Mouse (Mus musculus) limb, embryonic 10.5 days (tissue): ENCODE measurements around the gene Htatip2. TPM values are rescaled to one million over a fixed set of nuclear protein-coding genes. Genes with fewer than 3 reads are reported as not detected.

Experiments used
- DNase-seq: peaks from one replicate; pipeline ENCODE4 v3.0.0-alpha.2; 2017; ENCODE audit warnings: low spot score
- H3K27ac ChIP-seq: fragments of 300-500 bp; sonication (generic); 2 replicates; pipeline ENCODE4 v1.5.1; 2016; ENCODE audit warnings: mild to moderate bottlenecking
- H3K27me3 ChIP-seq: fragments of 300-500 bp; sonication (generic); 2 replicates; pipeline ENCODE4 v1.6.1; 2016; ENCODE audit warnings: low read depth, mild to moderate bottlenecking; ENCODE audit not compliant: poor library complexity, severe bottlenecking
- H3K36me3 ChIP-seq: fragments of 300-500 bp; sonication (generic); 2 replicates; pipeline ENCODE4 v1.6.1; 2016; ENCODE audit warnings: mild to moderate bottlenecking, moderate library complexity
- H3K4me1 ChIP-seq: fragments of 300-500 bp; sonication (generic); 2 replicates; pipeline ENCODE4 v1.6.1; 2016
- H3K4me3 ChIP-seq: fragments of 300-500 bp; sonication (generic); 2 replicates; pipeline ENCODE4 v1.5.1; 2016; ENCODE audit warnings: mild to moderate bottlenecking, moderate library complexity
- H3K9me3 ChIP-seq: fragments of 300-500 bp; sonication (generic); replicated peaks from 2 replicates; pipeline ENCODE4 v1.6.1; 2016; ENCODE audit warnings: mild to moderate bottlenecking
- WGBS: fragments of 180-500 bp; shearing (Covaris S2); methylation state at CpG from one replicate; pipeline ENCODE4 v1.1.7; 2016; 5-methylcytosine and 5-hydroxymethylcytosine counted together
- polyA plus RNA-seq: library from polyadenylated mRNA; unstranded; fragments of >200 nt; fragmentation: Nextera tagmentation; extraction: Ambion mirVana; gene quantifications from 2 replicates; pipeline ENCODE4 v1.2.1, GENCODE M21; 2016

Gene Htatip2
- polyA plus RNA-seq, 1 experiment from 2014 or later = 4.1 TPM

DNA sequence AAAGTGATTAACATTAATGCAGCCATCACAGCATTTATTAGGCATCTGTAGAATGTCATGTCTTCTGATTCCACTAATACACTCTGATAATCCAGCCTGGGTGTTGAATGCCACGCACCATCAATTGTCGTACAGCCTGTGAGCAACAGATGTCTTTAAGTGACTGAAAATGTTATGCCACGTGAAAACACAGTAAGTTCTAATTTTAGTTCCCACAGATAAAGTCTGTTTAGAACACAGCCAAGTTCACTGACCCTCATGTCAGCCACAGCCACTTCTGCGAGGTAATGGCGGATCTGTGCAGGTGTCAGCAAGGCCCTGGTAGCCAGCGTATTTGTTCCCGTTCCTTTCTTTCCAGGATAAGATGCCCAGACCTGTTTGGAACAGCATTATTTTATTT is 7.3 kb downstream of the Htatip2 start:
- no peak overlapping the region for H3K4me3 ChIP-seq
- no peak overlapping the region for H3K27ac ChIP-seq
- WGBS = 90% methylated on average over 7 of the region's 7 CpGs
- no peaks in the 10 kb centered on the region for H3K4me1 ChIP-seq
- DNase-seq = no peak
- H3K36me3 ChIP-seq = no peaks in the 10 kb centered on the region
- H3K27me3 ChIP-seq = 0 out of 2 replicates have a peak, but pooled peaks cover under 1% of the 10 kb centered on the region
- H3K9me3 ChIP-seq = no peaks in the 10 kb centered on the region

DNA sequence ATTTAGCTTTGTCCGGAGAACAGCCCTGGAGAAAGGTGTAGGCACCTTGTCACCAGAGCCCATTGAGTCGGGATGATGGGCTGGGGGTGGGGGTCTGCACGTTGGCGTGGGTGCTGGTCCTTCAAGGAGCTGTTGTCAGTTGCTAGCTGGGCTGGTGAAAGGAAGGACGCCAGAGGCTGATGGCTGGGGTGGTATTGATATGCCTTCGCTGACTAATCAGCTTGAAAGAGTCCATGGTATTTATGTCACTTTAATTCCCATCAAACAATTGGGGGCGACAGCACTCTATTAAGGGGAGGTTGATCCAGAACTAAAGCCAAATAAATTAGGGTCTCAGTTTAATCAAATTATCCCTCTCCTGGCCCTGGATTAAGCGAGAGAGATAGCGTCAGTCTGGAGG is 9.6 kb downstream of the Htatip2 start:
- Histone ChIP-seq H3K36me3 (no peaks in the 10 kb centered on the region), H3K4me1 (no peaks in the 10 kb centered on the region), H3K4me3 (no peak overlapping the region), H3K9me3 (no peaks in the 10 kb centered on the region), H3K27me3 (no peaks in the 10 kb centered on the region), H3K27ac (no peak overlapping the region)
- WGBS = 73% methylated on average over 9 of the region's 9 CpGs
- DNase-seq = no peak

DNA sequence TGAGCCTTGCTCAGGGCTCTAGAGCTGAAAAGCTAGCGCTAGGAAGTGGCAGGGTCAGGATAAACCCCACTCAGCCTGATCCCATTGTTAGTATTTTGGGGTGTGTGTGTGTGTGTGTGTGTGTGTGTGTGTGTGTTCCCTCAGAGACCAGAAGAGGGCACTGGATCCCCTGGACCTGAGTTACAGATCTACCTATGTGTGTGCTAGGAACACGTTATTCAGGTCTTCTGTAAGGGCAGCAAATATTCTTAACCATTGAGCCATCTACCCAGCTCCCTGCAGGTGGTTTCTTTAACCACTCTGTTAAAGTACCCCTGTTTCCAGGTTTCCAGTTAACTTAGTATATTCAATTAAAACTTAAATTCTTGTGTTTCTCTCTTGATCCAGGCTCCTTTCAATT is 15.5 kb downstream of the Htatip2 start:
- Histone ChIP-seq H3K27me3 (no peaks in the 10 kb centered on the region), H3K36me3 (no peaks in the 10 kb centered on the region), H3K27ac (no peak overlapping the region), H3K4me1 (peaks cover 9% of the 10 kb centered on the region), H3K4me3 (no peak overlapping the region), H3K9me3 (no peaks in the 10 kb centered on the region)
- WGBS = 83% methylated on average over 2 of the region's 2 CpGs
- DNase-seq = no peak

DNA sequence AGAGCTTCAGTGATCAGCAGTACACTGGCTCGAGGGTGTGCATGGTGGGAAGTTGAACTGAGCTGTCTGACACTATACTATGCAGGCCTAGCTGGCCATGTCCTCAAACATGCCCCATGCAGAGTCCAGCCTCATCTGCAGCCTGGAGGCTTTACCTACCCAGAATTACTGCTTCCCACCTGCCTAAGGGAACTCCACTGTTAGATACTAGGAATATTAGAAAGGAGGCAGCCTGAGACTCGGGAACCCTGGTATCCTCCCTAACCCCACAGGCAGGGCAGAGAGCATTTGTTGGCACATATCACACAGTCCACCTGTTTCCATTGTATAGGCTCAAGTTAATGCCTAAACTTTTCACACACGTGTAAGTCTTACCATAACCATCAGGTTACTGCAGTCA is 18.7 kb downstream of the Htatip2 start:
- Histone ChIP-seq H3K27me3 (no peaks in the 10 kb centered on the region), H3K4me1 (peaks cover 17% of the 10 kb centered on the region), H3K4me3 (0 out of 2 replicates have a peak overlapping the region, but pooled peaks have one; percentile 76), H3K27ac (no peak overlapping the region), H3K9me3 (no peaks in the 10 kb centered on the region), H3K36me3 (peaks cover 18% of the 10 kb centered on the region)
- no peak for DNase-seq
- WGBS = 54% methylated on average over 3 of the region's 3 CpGs

DNA sequence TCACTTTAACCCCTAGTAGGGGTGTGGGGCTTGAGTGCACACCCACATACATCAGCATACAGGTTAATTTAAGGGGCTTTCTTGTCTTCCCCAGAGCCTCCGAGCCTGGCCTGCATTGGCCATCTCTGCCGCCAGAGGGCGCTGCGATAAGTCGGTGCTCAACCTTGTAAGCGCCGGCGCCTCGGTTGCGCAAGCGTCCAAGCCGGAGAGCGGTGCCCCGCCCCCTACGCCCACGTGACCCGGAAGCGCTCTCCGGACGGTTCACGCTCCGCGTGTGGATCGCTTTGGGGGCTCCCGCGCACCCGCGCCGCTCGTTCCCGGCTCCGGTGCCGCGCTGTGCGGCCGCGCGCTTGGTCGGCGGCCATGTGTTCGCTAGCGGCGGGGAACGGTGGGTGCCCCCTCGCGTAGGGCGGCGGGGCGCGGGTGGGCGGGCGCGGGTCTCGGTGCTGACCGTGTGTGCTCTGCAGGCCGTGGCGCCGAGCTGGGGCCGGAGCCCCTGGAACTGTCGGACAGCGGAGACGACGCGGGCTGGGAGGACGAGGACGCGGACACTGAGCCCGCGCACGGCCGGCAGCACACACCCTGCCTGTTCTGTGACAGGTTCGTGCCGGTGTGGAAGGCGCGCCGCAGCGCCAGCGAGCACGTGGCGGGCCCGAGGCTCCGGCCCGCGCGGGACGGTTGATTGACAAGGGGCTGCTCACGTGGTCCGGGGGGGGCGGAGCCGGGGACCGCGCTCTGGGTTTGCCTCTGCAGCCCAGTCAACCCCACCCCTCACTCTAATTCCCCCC is 19.4 kb downstream of the Htatip2 start, which contains the start of gene Prmt3:
Gene Prmt3 (plus strand): TSS at position 233 of the 788 bp plus-strand sequence.
- H3K4me3 ChIP-seq = peak within 1 kb of the TSS; percentile 76
- H3K4me1 ChIP-seq = peaks cover 17% of the 10 kb centered on the region
- peak within 1 kb of the TSS; percentile 93 for H3K27ac ChIP-seq
- no peaks in the 10 kb centered on the region for H3K27me3 ChIP-seq
- peaks cover 23% of the 10 kb centered on the region for H3K36me3 ChIP-seq
- WGBS = under 1% methylated on average over 92 of the region's 92 CpGs
- H3K9me3 ChIP-seq = no peaks in the 10 kb centered on the region
- peak; percentile 100 for DNase-seq

DNA sequence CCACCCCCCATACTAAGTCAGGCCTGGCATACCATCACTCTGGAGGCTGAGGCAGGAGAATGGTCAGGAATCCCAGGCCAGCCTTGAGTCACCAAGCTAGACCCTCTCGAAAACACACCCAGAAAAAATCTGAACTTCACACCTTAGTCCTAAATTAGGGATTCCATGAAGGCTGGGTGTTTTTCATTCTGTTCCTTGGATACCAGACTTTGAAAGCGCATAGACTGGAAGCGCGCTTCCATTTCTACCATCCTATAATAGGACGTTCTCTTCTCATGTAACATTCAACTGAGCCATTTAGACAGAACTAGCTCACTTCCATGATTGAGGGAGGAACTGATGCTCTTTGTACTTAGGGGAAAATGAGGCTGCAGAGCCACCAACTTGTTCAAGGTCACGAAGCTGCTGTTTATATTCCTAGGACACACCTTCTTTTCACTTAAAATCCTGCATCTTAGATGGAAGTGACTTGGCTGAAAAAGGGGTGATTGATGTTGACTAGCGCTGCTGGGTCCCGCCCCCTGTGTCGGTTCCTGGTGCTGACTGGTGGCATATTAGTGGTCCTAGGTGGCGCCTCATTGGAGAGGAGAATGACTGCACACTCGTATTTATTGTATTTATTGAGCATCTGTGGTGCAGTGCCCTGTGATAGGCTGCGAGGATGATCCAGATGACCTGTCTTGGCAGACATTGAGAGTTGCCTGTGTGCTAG is 20.1 kb downstream of the Htatip2 start:
- WGBS = 72% methylated on average over 12 of the region's 12 CpGs
- no peak for DNase-seq
- H3K27me3 ChIP-seq = no peaks in the 10 kb centered on the region
- H3K4me1 ChIP-seq = peaks cover 17% of the 10 kb centered on the region
- H3K27ac ChIP-seq = peak overlapping the region; percentile 93
- no peaks in the 10 kb centered on the region for H3K9me3 ChIP-seq
- peak overlapping the region; percentile 76 for H3K4me3 ChIP-seq
- peaks cover 29% of the 10 kb centered on the region for H3K36me3 ChIP-seq

DNA sequence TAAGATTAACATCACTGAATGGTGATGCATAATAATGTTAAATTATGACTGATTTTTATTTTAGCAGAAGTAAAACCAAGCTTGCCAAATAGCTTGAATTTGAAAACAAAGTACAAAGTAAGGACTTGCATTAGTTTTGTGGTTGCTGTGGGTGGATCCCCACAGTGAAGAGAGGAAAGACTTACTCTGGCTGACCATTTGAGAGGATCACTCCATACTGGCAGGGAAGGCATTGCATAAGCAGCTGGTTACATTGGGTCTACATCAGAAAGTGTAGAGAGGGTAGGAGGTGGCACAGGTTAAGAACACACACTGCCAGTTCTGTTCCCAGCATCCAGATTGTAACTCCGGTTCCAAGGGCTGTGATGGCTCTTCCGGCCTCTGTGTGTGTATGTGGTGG is 24.1 kb downstream of the Htatip2 start:
- Histone ChIP-seq H3K4me3 (no peak overlapping the region), H3K27me3 (no peaks in the 10 kb centered on the region), H3K4me1 (peaks cover 17% of the 10 kb centered on the region), H3K36me3 (peaks cover 65% of the 10 kb centered on the region), H3K27ac (no peak overlapping the region), H3K9me3 (no peaks in the 10 kb centered on the region)
- no peak for DNase-seq
- 97% methylated on average over 2 of the region's 2 CpGs for WGBS

DNA sequence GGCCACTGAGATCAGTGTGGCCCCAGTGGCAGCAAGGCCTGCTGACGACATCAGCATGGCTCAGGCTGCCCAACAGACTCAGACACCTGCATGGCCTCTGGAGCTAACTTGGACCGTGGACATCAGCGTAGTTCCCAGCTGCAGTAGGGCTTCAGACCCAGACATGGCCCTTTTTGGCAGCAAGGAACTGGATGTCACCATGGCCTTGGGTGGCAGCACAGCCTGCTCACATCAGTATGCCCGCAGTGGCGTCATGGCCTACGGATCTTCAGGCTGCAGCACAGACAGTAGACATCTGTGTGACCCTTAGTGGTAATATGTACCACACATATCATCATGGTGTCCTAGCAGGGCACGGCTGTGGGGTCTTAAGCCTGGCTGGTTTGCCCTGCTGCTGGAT is 26.2 kb downstream of the Htatip2 start:
- Histone ChIP-seq H3K27ac (no peak overlapping the region), H3K36me3 (peaks cover 79% of the 10 kb centered on the region), H3K4me1 (peaks cover 1% of the 10 kb centered on the region; the same call in 1 of the 2 replicates), H3K27me3 (no peaks in the 10 kb centered on the region), H3K9me3 (no peaks in the 10 kb centered on the region), H3K4me3 (no peak overlapping the region)
- 94% methylated on average over 7 of the region's 7 CpGs for WGBS
- no peak for DNase-seq

DNA sequence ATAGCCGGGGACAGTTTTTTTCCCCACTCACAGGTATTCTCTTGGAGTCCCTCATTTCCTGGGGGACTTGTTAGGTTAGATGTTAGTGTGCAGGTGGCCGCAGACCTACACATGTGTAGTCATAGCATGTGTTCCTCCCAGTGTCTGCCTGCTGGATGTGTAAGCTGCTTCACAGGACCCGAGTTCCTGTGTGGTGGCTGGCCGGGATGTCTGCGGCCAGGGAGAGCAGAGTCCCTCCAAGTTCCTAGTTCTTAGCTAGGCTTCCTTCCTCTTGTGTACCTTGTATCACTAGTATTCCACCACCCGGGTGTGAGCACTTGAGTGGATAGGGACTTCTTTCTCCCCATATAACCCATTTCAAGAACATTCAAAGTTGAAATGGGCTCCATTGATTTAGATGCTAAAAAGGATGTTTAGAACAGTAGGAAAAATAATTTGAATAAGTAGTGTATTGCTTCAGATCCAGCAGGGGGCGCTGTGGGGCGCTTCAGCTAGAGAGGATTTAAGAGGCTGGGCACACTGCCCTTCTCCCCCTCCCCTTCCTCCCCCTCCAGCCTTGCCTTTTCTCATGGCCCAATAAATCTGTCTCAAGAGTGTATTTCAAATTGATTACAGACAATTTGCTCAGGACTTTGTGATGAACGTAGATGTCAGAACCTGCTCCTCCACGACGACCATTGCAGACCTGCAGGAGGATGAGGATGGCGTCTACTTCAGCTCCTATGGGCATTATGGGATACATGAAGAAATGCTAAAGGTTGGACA is 27.9 kb downstream of the Htatip2 start:
- H3K4me3 ChIP-seq = no peak overlapping the region
- no peak overlapping the region for H3K27ac ChIP-seq
- no peaks in the 10 kb centered on the region for H3K9me3 ChIP-seq
- 58% methylated on average over 12 of the region's 12 CpGs for WGBS
- no peaks in the 10 kb centered on the region for H3K4me1 ChIP-seq
- H3K27me3 ChIP-seq = no peaks in the 10 kb centered on the region
- peaks cover 85% of the 10 kb centered on the region for H3K36me3 ChIP-seq
- peak; percentile 81 for DNase-seq

DNA sequence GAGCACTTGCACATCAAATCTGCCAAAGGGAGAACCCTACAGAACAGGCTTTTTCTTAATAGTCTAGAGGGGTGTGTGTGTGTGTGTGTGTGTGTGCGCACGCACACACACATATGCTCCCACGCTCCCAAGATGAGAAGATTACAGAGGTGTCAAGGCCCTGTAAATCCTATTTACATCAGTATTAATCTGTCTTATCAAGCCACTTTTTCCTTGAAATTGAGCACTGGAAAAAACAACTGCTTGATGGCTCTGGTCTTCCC is 28.4 kb downstream of the Htatip2 start:
- DNase-seq = no peak
- Histone ChIP-seq H3K27ac (no peak overlapping the region), H3K9me3 (no peaks in the 10 kb centered on the region), H3K36me3 (peaks cover 82% of the 10 kb centered on the region), H3K4me3 (no peak overlapping the region), H3K4me1 (no peaks in the 10 kb centered on the region), H3K27me3 (no peaks in the 10 kb centered on the region)
- 95% methylated on average over 3 of the region's 3 CpGs for WGBS

DNA sequence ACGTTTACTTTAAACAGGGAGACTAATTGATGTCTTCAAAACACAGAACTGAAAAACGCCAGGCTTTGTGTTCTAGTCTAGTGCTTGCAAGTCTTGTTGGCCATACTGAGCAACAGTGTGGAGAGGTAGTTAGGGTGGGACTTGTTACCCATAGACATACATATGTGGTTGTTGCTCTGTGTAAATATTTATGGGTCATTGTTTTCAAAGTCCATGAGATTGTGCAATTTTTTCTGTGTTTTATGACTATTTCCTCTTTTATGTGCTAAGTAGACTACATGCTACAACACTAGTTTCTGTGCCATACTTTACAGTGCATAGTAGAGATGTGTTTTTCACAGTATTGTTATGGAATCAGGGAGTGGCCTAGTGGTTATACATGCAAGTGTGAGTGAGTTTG is 35.4 kb downstream of the Htatip2 start:
- Histone ChIP-seq H3K27me3 (no peaks in the 10 kb centered on the region), H3K36me3 (peaks cover 73% of the 10 kb centered on the region)

DNA sequence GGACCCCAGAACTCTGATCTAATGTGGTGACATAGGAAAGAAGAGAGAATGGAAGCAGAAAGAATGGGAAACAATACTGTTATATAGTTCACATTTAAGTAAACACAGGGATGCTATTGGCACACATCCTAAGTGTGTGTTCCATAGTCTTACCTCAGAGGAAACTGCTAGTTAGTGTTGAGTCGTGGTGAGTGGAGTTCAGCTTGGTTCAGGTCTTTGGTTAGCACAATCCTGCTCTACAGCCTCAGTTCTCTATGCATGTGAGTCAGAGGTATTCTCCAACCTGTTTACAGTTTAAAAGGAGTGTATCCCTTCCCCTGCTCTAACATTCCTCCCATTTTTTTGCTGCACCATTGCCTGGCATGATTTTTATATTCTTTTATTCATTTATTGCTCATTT is 38.3 kb downstream of the Htatip2 start:
- no peak overlapping the region for H3K27ac ChIP-seq
- DNase-seq = no peak
- H3K4me3 ChIP-seq = no peak overlapping the region
- H3K27me3 ChIP-seq = no peaks in the 10 kb centered on the region
- H3K9me3 ChIP-seq = no peaks in the 10 kb centered on the region
- WGBS = 76% methylated on average over 1 of the region's 1 CpGs
- H3K36me3 ChIP-seq = peaks cover 75% of the 10 kb centered on the region
- no peaks in the 10 kb centered on the region for H3K4me1 ChIP-seq

More for the DNA sequence above, 35.4 kb downstream of the Htatip2 start:
- no peaks in the 10 kb centered on the region for H3K9me3 ChIP-seq
- DNase-seq = no peak
- WGBS = 88% methylated on average over 2 of the region's 2 CpGs
- no peak overlapping the region for H3K27ac ChIP-seq
- no peak overlapping the region for H3K4me3 ChIP-seq
- no peaks in the 10 kb centered on the region for H3K4me1 ChIP-seq

DNA sequence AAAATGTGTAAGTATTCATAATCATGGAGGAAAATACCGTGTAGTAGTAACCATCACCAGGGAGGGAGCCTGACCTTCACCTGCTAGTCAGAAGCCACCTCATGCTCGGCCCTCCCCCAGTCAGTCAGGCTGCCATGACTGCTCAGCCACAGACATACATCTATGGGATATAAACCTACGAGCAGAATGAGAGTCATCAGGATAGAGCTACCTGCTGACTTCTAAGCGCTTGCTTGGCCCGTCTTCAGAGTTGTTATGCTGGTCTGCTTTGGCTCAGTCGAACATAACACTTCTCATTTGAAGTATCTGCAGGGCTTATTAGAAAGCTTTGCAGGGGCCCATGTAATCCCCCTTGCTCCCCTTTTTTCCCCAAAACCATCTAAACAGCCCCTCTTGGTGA is 44.6 kb downstream of the Htatip2 start:
- no peak overlapping the region for H3K27ac ChIP-seq
- H3K27me3 ChIP-seq = no peaks in the 10 kb centered on the region
- H3K9me3 ChIP-seq = no peaks in the 10 kb centered on the region
- no peaks in the 10 kb centered on the region for H3K4me1 ChIP-seq
- no peak overlapping the region for H3K4me3 ChIP-seq
- DNase-seq = no peak
- peaks cover 58% of the 10 kb centered on the region for H3K36me3 ChIP-seq
- WGBS = 92% methylated on average over 6 of the region's 6 CpGs
